24 mouse cellular contexts compared by ENCODE assay signal in genomic region chr10:73733246-73733645, GRCm38 (mm10).
A peak's percentile ranks its signal among the peaks of the same experiment; 100 is the strongest.
DNase-seq lines count a peak whose midpoint lies in the region; ATAC-seq and TF ChIP-seq lines count a peak whose summit lies in the region.
"Had no signal": no experiment of that assay in that cellular context is flagged by ENCODE, and none has a peak within 500 bp of the region (broad histone marks: within the 10 kb centered on the region; RNA-seq: fewer than 3 reads in every experiment).

No protein-coding gene starts in this region.

- H3K4me3 ChIP-seq in intestine, embryonic 14.5 days (ENCODE audit: low read depth, low read length) = no peak overlapping the region
- no peak overlapping the region for H3K4me3 ChIP-seq in intestine, postnatal 0 days (ENCODE audit: low read depth, low read length)
- H3K4me3 ChIP-seq in stomach, embryonic 14.5 days (ENCODE audit: low read depth, low read length) = no peak overlapping the region
- H3K4me3 ChIP-seq in stomach, embryonic 16.5 days (replicated peaks; ENCODE audit: low read length) = no peak overlapping the region
- no peak overlapping the region for H3K4me3 ChIP-seq in forebrain, embryonic 16.5 days (replicated peaks; ENCODE audit: low read length)
- H3K4me3 ChIP-seq: embryonic facial prominence, embryonic 10.5 days; embryonic facial prominence, embryonic 12.5 days; forebrain, embryonic 13.5 days had no signal

- peak; percentile 74 for ATAC-seq in intestine, embryonic 14.5 days (replicated peaks; ENCODE audit: low FRiP score, low TSS enrichment, low read depth)
- ATAC-seq in intestine, postnatal 0 days = no peak
- peak; percentile 89 for ATAC-seq in stomach, embryonic 14.5 days (ENCODE audit: insufficient number of reproducible peaks, insufficient read depth, low FRiP score, low read depth)
- ATAC-seq in stomach, embryonic 16.5 days (ENCODE audit: insufficient read depth, low FRiP score) = peak; percentile 71
- no peak for ATAC-seq in forebrain, embryonic 16.5 days
- ATAC-seq: activated CD4-positive, CD25-positive, alpha-beta regulatory T cell, adult 4 months; CD4-positive, CD25-positive, alpha-beta regulatory T cell, adult 4 months; forebrain, embryonic 13.5 days; Patski had no signal

- WGBS in intestine, embryonic 14.5 days = 79% methylated on average over 7 of the region's 7 CpGs
- 62% methylated on average over 7 of the region's 7 CpGs for WGBS in intestine, postnatal 0 days
- WGBS in stomach, embryonic 14.5 days = 76% methylated on average over 7 of the region's 7 CpGs
- WGBS in stomach, embryonic 16.5 days = 60% methylated on average over 7 of the region's 7 CpGs
- 96% methylated on average over 7 of the region's 7 CpGs for WGBS in forebrain, embryonic 16.5 days

- H3K4me2 ChIP-seq in intestine, embryonic 14.5 days (ENCODE audit: low read length) = no peak overlapping the region
- H3K4me2 ChIP-seq in intestine, postnatal 0 days (replicated peaks; ENCODE audit: low read depth) = no peak overlapping the region
- no peak overlapping the region for H3K4me2 ChIP-seq in stomach, embryonic 14.5 days (replicated peaks; ENCODE audit: low read depth, low read length)
- H3K4me2 ChIP-seq in stomach, embryonic 16.5 days (ENCODE audit: low read depth, low read length) = no peak overlapping the region
- H3K4me2 ChIP-seq in forebrain, embryonic 16.5 days (ENCODE audit: low read length) = no peak overlapping the region
- H3K4me2 ChIP-seq: embryonic facial prominence, embryonic 12.5 days; forebrain, embryonic 13.5 days had no signal

- no peaks in the 10 kb centered on the region for H3K27me3 ChIP-seq in intestine, embryonic 14.5 days (replicated peaks; ENCODE audit: control insufficient read depth, insufficient read depth, low read length)
- no peaks in the 10 kb centered on the region for H3K27me3 ChIP-seq in intestine, postnatal 0 days (replicated peaks; ENCODE audit: control insufficient read depth, insufficient read depth, low read length)
- no peaks in the 10 kb centered on the region for H3K27me3 ChIP-seq in stomach, embryonic 14.5 days (ENCODE audit: control insufficient read depth, insufficient read depth, low read length)
- no peaks in the 10 kb centered on the region for H3K27me3 ChIP-seq in stomach, embryonic 16.5 days (ENCODE audit: control insufficient read depth, insufficient read depth, low read length)
- no peaks in the 10 kb centered on the region for H3K27me3 ChIP-seq in forebrain, embryonic 16.5 days (replicated peaks; ENCODE audit: control insufficient read depth, insufficient read depth, low read length)
- H3K27me3 ChIP-seq: CH12.LX; embryonic facial prominence, embryonic 12.5 days; forebrain, embryonic 13.5 days; Patski had no signal

- no peaks in the 10 kb centered on the region for H3K9me3 ChIP-seq in intestine, embryonic 14.5 days (ENCODE audit: control insufficient read depth, low read length)
- no peaks in the 10 kb centered on the region for H3K9me3 ChIP-seq in intestine, postnatal 0 days (ENCODE audit: control insufficient read depth)
- no peaks in the 10 kb centered on the region for H3K9me3 ChIP-seq in stomach, embryonic 14.5 days (ENCODE audit: control insufficient read depth, low read depth, low read length)
- H3K9me3 ChIP-seq in stomach, embryonic 16.5 days (replicated peaks; ENCODE audit: control insufficient read depth, low read length) = no peaks in the 10 kb centered on the region
- no peaks in the 10 kb centered on the region for H3K9me3 ChIP-seq in forebrain, embryonic 16.5 days (ENCODE audit: control insufficient read depth, low read length)
- H3K9me3 ChIP-seq: embryonic facial prominence, embryonic 10.5 days; embryonic facial prominence, embryonic 12.5 days; forebrain, embryonic 13.5 days had no signal

- no peak overlapping the region for H3K27ac ChIP-seq in intestine, embryonic 14.5 days (ENCODE audit: low read depth)
- no peak overlapping the region for H3K27ac ChIP-seq in intestine, postnatal 0 days (ENCODE audit: low read depth, low read length)
- no peak overlapping the region for H3K27ac ChIP-seq in stomach, embryonic 14.5 days (ENCODE audit: low read length)
- H3K27ac ChIP-seq in stomach, embryonic 16.5 days (ENCODE audit: low read length) = no peak overlapping the region
- no peak overlapping the region for H3K27ac ChIP-seq in forebrain, embryonic 16.5 days (ENCODE audit: low read length)
- H3K27ac ChIP-seq: embryonic facial prominence, embryonic 10.5 days; embryonic facial prominence, embryonic 12.5 days; forebrain, embryonic 13.5 days had no signal

- H3K36me3 ChIP-seq in intestine, embryonic 14.5 days (ENCODE audit: control insufficient read depth, insufficient read depth, low read length) = no peaks in the 10 kb centered on the region
- no peaks in the 10 kb centered on the region for H3K36me3 ChIP-seq in intestine, postnatal 0 days (ENCODE audit: control insufficient read depth, insufficient read depth)
- H3K36me3 ChIP-seq in stomach, embryonic 14.5 days (ENCODE audit: control insufficient read depth, insufficient read depth, low read length) = no peaks in the 10 kb centered on the region
- H3K36me3 ChIP-seq in stomach, embryonic 16.5 days (ENCODE audit: control insufficient read depth, insufficient read depth, low read length) = no peaks in the 10 kb centered on the region
- no peaks in the 10 kb centered on the region for H3K36me3 ChIP-seq in forebrain, embryonic 16.5 days (ENCODE audit: control insufficient read depth, insufficient read depth)
- H3K36me3 ChIP-seq: embryonic facial prominence, embryonic 10.5 days; embryonic facial prominence, embryonic 12.5 days; G1E had no signal

- no peak for TF ChIP-seq CTCF in intestine, postnatal 0 days (IDR thresholded peaks at IDR 0.05; ENCODE audit: low read depth)

- no peak overlapping the region for H3K9ac ChIP-seq in intestine, embryonic 14.5 days (ENCODE audit: low read length)
- H3K9ac ChIP-seq in intestine, postnatal 0 days (ENCODE audit: low read depth, low read length) = no peak overlapping the region
- H3K9ac ChIP-seq in stomach, embryonic 14.5 days (replicated peaks; ENCODE audit: low read depth, low read length) = no peak overlapping the region
- H3K9ac ChIP-seq in stomach, embryonic 16.5 days (ENCODE audit: low read length) = no peak overlapping the region
- no peak overlapping the region for H3K9ac ChIP-seq in forebrain, embryonic 16.5 days (replicated peaks; ENCODE audit: low read depth, low read length)
- H3K9ac ChIP-seq: embryonic facial prominence, embryonic 12.5 days; forebrain, embryonic 13.5 days had no signal

- no peaks in the 10 kb centered on the region for H3K4me1 ChIP-seq in intestine, embryonic 14.5 days (replicated peaks; ENCODE audit: control insufficient read depth, insufficient read depth, low read length)
- H3K4me1 ChIP-seq in intestine, postnatal 0 days (replicated peaks; ENCODE audit: control insufficient read depth, insufficient read depth, low read length) = no peaks in the 10 kb centered on the region
- no peaks in the 10 kb centered on the region for H3K4me1 ChIP-seq in stomach, embryonic 14.5 days (ENCODE audit: control insufficient read depth, insufficient read depth, low read length)
- H3K4me1 ChIP-seq in stomach, embryonic 16.5 days (ENCODE audit: control insufficient read depth, insufficient read depth, low read length) = no peaks in the 10 kb centered on the region
- no peaks in the 10 kb centered on the region for H3K4me1 ChIP-seq in forebrain, embryonic 16.5 days (replicated peaks; ENCODE audit: control insufficient read depth, insufficient read depth, low read length)
- H3K4me1 ChIP-seq: embryonic facial prominence, embryonic 10.5 days; embryonic facial prominence, embryonic 12.5 days; forebrain, embryonic 13.5 days had no signal

- DNase-seq in intestine, embryonic 14.5 days (ENCODE audit: low spot score) = no peak
- DNase-seq in thymus, postnatal 10 days (ENCODE audit: low spot score in 2 of 2) = no peak
- no peak for DNase-seq in layer of hippocampus, postnatal 36 days
- DNase-seq: adrenal gland, adult 8-10 months; adrenal gland, postnatal 14 days; adrenal gland, postnatal 36 days; B cell, adult 2 months; cerebellum, adult 11-12 months; cerebellum, adult 2 months; cerebellum, adult 9-10 months; cerebellum, postnatal 10 days; cerebellum, postnatal 25 days had no signal

Comparison
In these comparisons a context has a peak if more than half of its experiments do, and no peak if none do; other contexts are left out.
1. ATAC-seq: peak in intestine, embryonic 14.5 days (single experiment), stomach, embryonic 14.5 days (single experiment) and stomach, embryonic 16.5 days (single experiment); none in intestine, postnatal 0 days (single experiment) and forebrain, embryonic 16.5 days (single experiment).